Mouse (Mus musculus) hindbrain, postnatal 0 days (tissue): Measurements from ENCODE around the gene Zfp385b. TPM values are rescaled to one million over a fixed set of nuclear protein-coding genes. Genes with fewer than 3 reads are reported as not detected.
A peak's percentile ranks its signal among the peaks of the same experiment; 100 is the strongest.

Source experiments
- ATAC-seq: fragments of 200-750 bp; cut with Nextera tagmentation; 2 replicates; pipeline ENCODE4 v1.8.0; 2017; ENCODE audit warnings: mild to moderate bottlenecking, moderate TSS enrichment, moderate library complexity
- DNase-seq: peaks from one replicate; pipeline ENCODE4 v3.0.0-alpha.2; 2015; ENCODE audit warnings: low spot score
- H3K27ac ChIP-seq: fragments of 300-500 bp; sonication (generic); 2 replicates; pipeline ENCODE4 v1.5.1; 2014; ENCODE audit warnings: mild to moderate bottlenecking
- H3K27me3 ChIP-seq: fragments of 300-500 bp; sonication (generic); 2 replicates; pipeline ENCODE4 v1.6.1; 2014; ENCODE audit warnings: low read length, mixed read lengths; ENCODE audit not compliant: insufficient read depth
- H3K36me3 ChIP-seq: fragments of 300-500 bp; sonication (generic); 2 replicates; pipeline ENCODE4 v1.6.1; 2014; ENCODE audit warnings: low read length, mixed read lengths; ENCODE audit not compliant: insufficient read depth
- H3K4me1 ChIP-seq: fragments of 300-500 bp; sonication (generic); 2 replicates; pipeline ENCODE4 v1.6.1; 2014; ENCODE audit warnings: antibody characterized with exemption, low read length, mixed read lengths; ENCODE audit not compliant: insufficient read depth
- H3K4me2 ChIP-seq: fragments of 300-500 bp; sonication (generic); 2 replicates; pipeline ENCODE4 v1.6.1; 2014; ENCODE audit warnings: low read depth, mild to moderate bottlenecking, low read length, moderate library complexity, mixed read lengths
- H3K4me3 ChIP-seq: fragments of 300-500 bp; sonication (generic); 2 replicates; pipeline ENCODE4 v1.5.1; 2014; ENCODE audit warnings: low read length
- H3K9ac ChIP-seq: fragments of 300-500 bp; sonication (generic); replicated peaks from 2 replicates; pipeline ENCODE4 v1.6.1; 2014; ENCODE audit warnings: mild to moderate bottlenecking, low read length, moderate library complexity, mixed read lengths
- H3K9me3 ChIP-seq: fragments of 300-500 bp; sonication (generic); 2 replicates; pipeline ENCODE4 v1.6.1; 2016; ENCODE audit warnings: low read length, mixed read lengths
- CTCF ChIP-seq: IDR thresholded peaks from 2 replicates; pipeline ENCODE4 v1.5.1; 2016; ENCODE audit warnings: antibody characterized with exemption, control low read depth, low read depth
- WGBS: fragments of 180-500 bp; shearing (Covaris S2); extraction: QIAGEN DNeasy Blood & Tissue Kit; methylation state at CpG from one replicate; pipeline ENCODE4 v1.1.7; 2014; 5-methylcytosine and 5-hydroxymethylcytosine counted together
- polyA plus RNA-seq: library from polyadenylated mRNA; unstranded; fragments of >200 nt; fragmentation: Nextera tagmentation; extraction: Ambion mirVana; gene quantifications from 2 replicates; pipeline ENCODE4 v1.2.1, GENCODE M21; 2015
- total RNA-seq: library from RNA; depleted of rRNA; stranded (reverse); fragments of >200 nt; gene quantifications from 2 replicates; pipeline ENCODE4 v1.2.3, GENCODE M21; 2014

Gene Zfp385b
- total and polyA plus RNA-seq, 2 experiments from 2014 or later, result 15.5 to 23.4 TPM

DNA sequence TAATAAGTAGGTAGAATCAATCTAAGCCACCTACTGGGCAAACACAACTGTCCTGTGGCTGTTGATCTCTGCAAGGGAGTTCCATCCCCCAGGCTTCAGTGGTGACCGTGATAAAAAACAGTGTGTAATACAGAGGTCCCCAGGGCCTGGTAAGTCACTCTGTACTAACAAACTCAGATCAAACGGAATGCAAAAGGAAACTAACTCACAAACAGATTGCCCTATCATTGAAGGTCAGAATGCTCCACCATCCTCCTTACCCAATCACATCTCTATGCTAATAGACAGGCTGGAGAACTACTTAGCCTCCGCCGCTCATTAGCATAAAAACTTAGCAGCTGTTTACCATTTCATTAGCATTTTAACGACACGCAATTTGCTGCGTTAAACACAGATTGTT lies 313.1 kb downstream of the Zfp385b start:
- no peak for TF ChIP-seq CTCF
- ATAC-seq, result peak; percentile 32; the same call in 1 of the 2 replicates

GRCm38 (mm10) chr2:77505614-77506013 lies 313.8 kb downstream of the Zfp385b start:
- Histone ChIP-seq H3K4me1 (no peaks in the 10 kb centered on the region), H3K4me3 (no peak overlapping the region), H3K27me3 (no peaks in the 10 kb centered on the region), H3K4me2 (no peak overlapping the region), H3K9me3 (no peaks in the 10 kb centered on the region), H3K36me3 (no peaks in the 10 kb centered on the region), H3K27ac (no peak overlapping the region), H3K9ac (no peak overlapping the region)
- TF ChIP-seq CTCF, result no peak
- DNase-seq (no peak), ATAC-seq (no peak)
- 90% methylated on average over 1 of the region's 1 CpGs for WGBS

More for the DNA sequence above, 313.1 kb downstream of the Zfp385b start:
- H3K4me3 ChIP-seq, result no peak overlapping the region; the same call in 1 of the 2 replicates
- H3K27ac ChIP-seq, result no peak overlapping the region
- no peaks in the 10 kb centered on the region for H3K36me3 ChIP-seq
- H3K27me3 ChIP-seq, result no peaks in the 10 kb centered on the region
- H3K4me1 ChIP-seq, result no peaks in the 10 kb centered on the region
- H3K4me2 ChIP-seq, result peak overlapping the region; percentile 29
- no peak for DNase-seq
- 7% methylated on average over 7 of the region's 7 CpGs for WGBS
- H3K9ac ChIP-seq, result no peak overlapping the region
- H3K9me3 ChIP-seq, result no peaks in the 10 kb centered on the region

DNA sequence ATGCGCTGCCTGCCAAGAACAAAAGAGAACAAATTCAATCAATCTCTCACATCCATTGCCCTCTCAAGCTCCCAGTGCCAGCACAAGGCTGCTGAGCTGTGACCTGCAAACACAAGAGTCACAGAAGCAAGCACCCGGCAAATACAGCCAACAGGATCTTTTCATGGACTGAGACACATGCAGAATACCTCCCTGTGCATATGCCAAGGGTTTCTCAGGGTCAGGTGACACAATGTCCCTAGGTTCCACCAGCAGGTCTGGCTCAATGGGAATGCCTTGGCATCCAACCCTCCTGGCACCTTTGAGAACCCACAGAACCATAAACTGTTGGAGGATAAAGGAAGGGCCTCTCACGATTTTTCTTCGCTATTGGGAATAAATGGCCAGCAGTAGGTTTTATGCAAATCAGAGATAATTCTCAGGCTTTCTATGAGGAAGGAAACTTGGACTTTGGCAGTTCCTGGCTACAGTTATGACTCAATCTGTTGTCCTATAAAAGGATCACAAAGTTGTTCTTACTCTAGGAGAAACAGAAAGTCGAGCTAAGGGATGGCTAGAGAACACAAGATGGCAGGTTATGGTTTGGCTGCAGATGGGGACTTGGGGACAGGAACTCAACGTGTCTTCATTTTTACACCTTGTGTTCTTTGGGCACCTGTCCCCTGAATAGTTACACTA lies 315.6 kb downstream of the Zfp385b start:
- 74% methylated on average over 6 of the region's 6 CpGs for whole genome bisulfite sequencing
- H3K4me1 ChIP-seq, result no peaks in the 10 kb centered on the region
- no peak for TF ChIP-seq CTCF
- ATAC-seq, result 0 out of 2 replicates have a peak, but pooled peaks have one; percentile 38
- no peak overlapping the region for H3K4me2 ChIP-seq
- no peak overlapping the region for H3K4me3 ChIP-seq
- H3K36me3 ChIP-seq, result no peaks in the 10 kb centered on the region
- no peak for DNase-seq
- H3K27me3 ChIP-seq, result no peaks in the 10 kb centered on the region
- no peak overlapping the region for H3K27ac ChIP-seq
- H3K9ac ChIP-seq, result no peak overlapping the region
- H3K9me3 ChIP-seq, result no peaks in the 10 kb centered on the region

- ATAC-seq (no peak), DNase-seq (no peak)
- Histone ChIP-seq H3K9me3 (no peaks in the 10 kb centered on the region), H3K4me3 (no peak overlapping the region), H3K4me1 (no peaks in the 10 kb centered on the region), H3K27ac (no peak overlapping the region), H3K9ac (no peak overlapping the region), H3K36me3 (no peaks in the 10 kb centered on the region), H3K4me2 (no peak overlapping the region), H3K27me3 (no peaks in the 10 kb centered on the region)
- TF ChIP-seq CTCF, result no peak
- WGBS, result 70% methylated on average over 8 of the region's 8 CpGs
Observed at GRCm38 (mm10) chr2:77503217-77503616, 316.2 kb downstream of the Zfp385b start.

DNA sequence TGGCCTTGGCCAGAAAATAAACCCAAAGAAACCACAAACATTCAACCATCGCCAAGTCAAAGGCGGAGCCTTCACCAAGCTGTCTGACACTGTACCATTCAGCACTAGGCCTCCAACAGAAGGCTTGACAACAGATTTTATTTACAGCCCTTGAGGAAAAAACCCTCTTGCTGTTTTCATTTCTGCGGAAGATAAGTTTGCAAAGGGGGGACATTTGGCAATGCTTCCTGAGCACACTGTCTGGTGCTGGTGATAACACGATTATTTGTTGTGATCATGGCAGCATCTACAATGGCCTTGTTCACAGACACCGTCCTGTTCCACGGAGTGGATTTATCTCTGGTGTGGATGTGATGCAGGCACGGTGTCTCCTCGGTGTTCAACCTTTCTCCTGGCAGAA lies 317.0 kb downstream of the Zfp385b start:
- ATAC-seq (no peak), DNase-seq (no peak)
- Histone ChIP-seq H3K36me3 (no peaks in the 10 kb centered on the region), H3K9ac (no peak overlapping the region), H3K27me3 (no peaks in the 10 kb centered on the region), H3K9me3 (no peaks in the 10 kb centered on the region), H3K4me2 (no peak overlapping the region), H3K27ac (no peak overlapping the region), H3K4me1 (no peaks in the 10 kb centered on the region), H3K4me3 (no peak overlapping the region)
- WGBS, result 66% methylated on average over 8 of the region's 8 CpGs
- no peak for TF ChIP-seq CTCF

DNA sequence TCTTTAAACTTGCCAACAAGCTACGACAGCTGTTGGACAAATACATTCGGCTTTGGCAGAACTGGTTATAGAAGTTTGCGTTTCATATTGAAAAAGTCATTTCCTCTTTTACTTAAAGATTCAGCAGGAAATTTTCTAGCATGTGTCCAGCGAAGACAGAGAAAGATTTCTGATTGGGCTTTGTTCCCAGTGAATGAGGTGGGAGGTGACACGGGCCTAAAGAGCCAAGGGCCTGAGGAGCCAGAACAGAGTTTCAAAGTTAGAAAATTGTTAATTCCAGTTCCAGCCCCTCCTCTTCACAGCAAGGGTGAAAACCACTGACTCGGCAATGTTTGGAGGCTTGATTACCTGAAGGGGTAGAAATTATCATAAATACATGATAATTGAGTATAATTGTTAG lies 319.0 kb downstream of the Zfp385b start:
- no peaks in the 10 kb centered on the region for H3K27me3 ChIP-seq
- no peak overlapping the region for H3K9ac ChIP-seq
- no peak for TF ChIP-seq CTCF
- no peak overlapping the region for H3K4me3 ChIP-seq
- no peak overlapping the region for H3K4me2 ChIP-seq
- no peaks in the 10 kb centered on the region for H3K4me1 ChIP-seq
- H3K36me3 ChIP-seq, result no peaks in the 10 kb centered on the region
- DNase-seq, result no peak
- no peak overlapping the region for H3K27ac ChIP-seq
- 53% methylated on average over 6 of the region's 6 CpGs for WGBS
- no peaks in the 10 kb centered on the region for H3K9me3 ChIP-seq
- ATAC-seq, result no peak

- TF ChIP-seq CTCF, result no peak
- no peaks in the 10 kb centered on the region for H3K4me1 ChIP-seq
- no peak overlapping the region for H3K4me2 ChIP-seq
- H3K4me3 ChIP-seq, result no peak overlapping the region
- H3K27me3 ChIP-seq, result no peaks in the 10 kb centered on the region
- ATAC-seq (no peak), DNase-seq (no peak)
- no peaks in the 10 kb centered on the region for H3K36me3 ChIP-seq
- WGBS, result 81% methylated on average over 4 of the region's 4 CpGs
- no peaks in the 10 kb centered on the region for H3K9me3 ChIP-seq
- no peak overlapping the region for H3K27ac ChIP-seq
- no peak overlapping the region for H3K9ac ChIP-seq
Observed at GRCm38 (mm10) chr2:77498379-77498778, 321.1 kb downstream of the Zfp385b start.
